Mouse (Mus musculus) megakaryocyte, embryonic 14.5 days (primary cell): ENCODE data around the gene Nfrkb.

Source experiments
- FLI1 ChIP-seq: IDR thresholded peaks from 2 replicates; pipeline ENCODE4 v1.6.1; 2012; ENCODE audit warnings: low read length, inconsistent platforms, mixed read lengths
- GATA1 ChIP-seq: IDR thresholded peaks from 3 replicates; pipeline ENCODE4 v1.6.1; 2012; ENCODE audit warnings: mixed read lengths, low read length, inconsistent platforms, borderline replicate concordance

DNA sequence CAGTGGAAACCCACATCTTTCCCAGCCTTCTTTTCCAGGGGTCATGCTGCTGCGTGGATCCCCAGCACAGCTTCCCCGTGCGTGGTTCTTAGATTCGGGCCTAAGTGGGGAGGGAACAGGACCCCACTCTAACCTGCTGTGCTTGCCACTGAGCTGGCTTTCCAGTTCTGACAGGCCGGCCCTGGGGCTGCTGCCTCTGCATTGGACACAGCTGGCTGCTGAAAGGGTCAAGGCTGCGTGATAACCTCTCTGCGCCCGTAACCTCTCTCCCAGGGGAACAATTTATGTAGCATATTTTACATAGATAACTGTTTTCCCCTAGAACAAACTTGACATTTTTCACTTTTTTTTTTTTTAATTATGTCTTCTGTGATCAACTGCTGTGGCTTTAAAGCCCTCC, 20.9 kb upstream of the Nfrkb start:
- no peak for TF ChIP-seq GATA1
- no peak for TF ChIP-seq FLI1
